Mouse (Mus musculus): Measurements from ENCODE around the gene Fez1.

Gene Fez1

GRCm38 (mm10) chr9:36821644-36822000, at the start of gene Fez1:
Gene Fez1 (plus strand): TSS chr9:36821864.
- Histone ChIP-seq H3K36me3 (ENCODE audit: control insufficient read depth, insufficient read depth, low read length, poor library complexity, severe bottlenecking) (no peaks in the 10 kb centered on the region), H3K27me3 (ENCODE audit: control insufficient read depth, insufficient read depth, low read length, poor library complexity, severe bottlenecking) (no peaks in the 10 kb centered on the region)
- no peak for DNase-seq (ENCODE audit: low read depth, low spot score)

GRCm38 (mm10) chr9:36783921-36784320, 37.7 kb upstream of the Fez1 start:
- no peak for DNase-seq (ENCODE audit: low read depth, low spot score)
- Histone ChIP-seq H3K36me3 (ENCODE audit: control insufficient read depth, insufficient read depth, low read length, poor library complexity, severe bottlenecking) (peaks cover 11% of the 10 kb centered on the region; the same call in 1 of the 2 replicates), H3K27me3 (ENCODE audit: control insufficient read depth, insufficient read depth, low read length, poor library complexity, severe bottlenecking) (no peaks in the 10 kb centered on the region)

GRCm38 (mm10) chr9:36792191-36792590, 29.5 kb upstream of the Fez1 start:
- no peak for DNase-seq (ENCODE audit: low read depth, low spot score)
- H3K36me3 ChIP-seq (ENCODE audit: control insufficient read depth, insufficient read depth, low read length, poor library complexity, severe bottlenecking) = peaks cover 5% of the 10 kb centered on the region; the same call in 1 of the 2 replicates
- no peaks in the 10 kb centered on the region for H3K27me3 ChIP-seq (ENCODE audit: control insufficient read depth, insufficient read depth, low read length, poor library complexity, severe bottlenecking)

- H3K36me3 ChIP-seq (ENCODE audit: control insufficient read depth, insufficient read depth, low read length, poor library complexity, severe bottlenecking) = no peaks in the 10 kb centered on the region; the same call in 1 of the 2 replicates
- no peak for DNase-seq (ENCODE audit: low read depth, low spot score)
- H3K27me3 ChIP-seq (ENCODE audit: control insufficient read depth, insufficient read depth, low read length, poor library complexity, severe bottlenecking) = no peaks in the 10 kb centered on the region; the same call in 1 of the 2 replicates
Observed at GRCm38 (mm10) chr9:36794487-36794886, 27.2 kb upstream of the Fez1 start.

- Histone ChIP-seq H3K27me3 (ENCODE audit: control insufficient read depth, insufficient read depth, low read length, poor library complexity, severe bottlenecking) (no peaks in the 10 kb centered on the region; the same call in 1 of the 2 replicates), H3K36me3 (ENCODE audit: control insufficient read depth, insufficient read depth, low read length, poor library complexity, severe bottlenecking) (no peaks in the 10 kb centered on the region; the same call in 1 of the 2 replicates)
- DNase-seq (ENCODE audit: low read depth, low spot score) = no peak
Observed at GRCm38 (mm10) chr9:36795556-36795955, 26.1 kb upstream of the Fez1 start.

GRCm38 (mm10) chr9:36796224-36796623, 25.4 kb upstream of the Fez1 start:
- Histone ChIP-seq H3K27me3 (ENCODE audit: control insufficient read depth, insufficient read depth, low read length, poor library complexity, severe bottlenecking) (no peaks in the 10 kb centered on the region; the same call in 1 of the 2 replicates), H3K36me3 (ENCODE audit: control insufficient read depth, insufficient read depth, low read length, poor library complexity, severe bottlenecking) (no peaks in the 10 kb centered on the region; the same call in 1 of the 2 replicates)
- no peak for DNase-seq (ENCODE audit: low read depth, low spot score)

GRCm38 (mm10) chr9:36796781-36797555, 24.7 kb upstream of the Fez1 start, which contains the start of gene Ei24:
Gene Ei24 (minus strand): TSS chr9:36797393.
- Histone ChIP-seq H3K27me3 (ENCODE audit: control insufficient read depth, insufficient read depth, low read length, poor library complexity, severe bottlenecking) (no peaks in the 10 kb centered on the region; the same call in 1 of the 2 replicates), H3K36me3 (ENCODE audit: control insufficient read depth, insufficient read depth, low read length, poor library complexity, severe bottlenecking) (no peaks in the 10 kb centered on the region)
- peak; percentile 73 for DNase-seq (ENCODE audit: low read depth, low spot score)

GRCm38 (mm10) chr9:36801961-36802360, 19.7 kb upstream of the Fez1 start:
- no peaks in the 10 kb centered on the region for H3K36me3 ChIP-seq (ENCODE audit: control insufficient read depth, insufficient read depth, low read length, poor library complexity, severe bottlenecking)
- no peaks in the 10 kb centered on the region; the same call in 1 of the 2 replicates for H3K27me3 ChIP-seq (ENCODE audit: control insufficient read depth, insufficient read depth, low read length, poor library complexity, severe bottlenecking)
- no peak for DNase-seq (ENCODE audit: low read depth, low spot score)

GRCm38 (mm10) chr9:36802951-36803350, 18.7 kb upstream of the Fez1 start:
- Histone ChIP-seq H3K36me3 (ENCODE audit: control insufficient read depth, insufficient read depth, low read length, poor library complexity, severe bottlenecking) (no peaks in the 10 kb centered on the region), H3K27me3 (ENCODE audit: control insufficient read depth, insufficient read depth, low read length, poor library complexity, severe bottlenecking) (no peaks in the 10 kb centered on the region)
- no peak for DNase-seq (ENCODE audit: low read depth, low spot score)

GRCm38 (mm10) chr9:36803386-36803785, 18.3 kb upstream of the Fez1 start:
- no peaks in the 10 kb centered on the region for H3K36me3 ChIP-seq (ENCODE audit: control insufficient read depth, insufficient read depth, low read length, poor library complexity, severe bottlenecking)
- no peak for DNase-seq (ENCODE audit: low read depth, low spot score)
- no peaks in the 10 kb centered on the region for H3K27me3 ChIP-seq (ENCODE audit: control insufficient read depth, insufficient read depth, low read length, poor library complexity, severe bottlenecking)

- Histone ChIP-seq H3K36me3 (ENCODE audit: control insufficient read depth, insufficient read depth, low read length, poor library complexity, severe bottlenecking) (no peaks in the 10 kb centered on the region), H3K27me3 (ENCODE audit: control insufficient read depth, insufficient read depth, low read length, poor library complexity, severe bottlenecking) (no peaks in the 10 kb centered on the region)
- no peak for DNase-seq (ENCODE audit: low read depth, low spot score)
Observed at GRCm38 (mm10) chr9:36803926-36804325, 17.7 kb upstream of the Fez1 start.

GRCm38 (mm10) chr9:36805256-36805975, 16.2 kb upstream of the Fez1 start:
- H3K36me3 ChIP-seq (ENCODE audit: control insufficient read depth, insufficient read depth, low read length, poor library complexity, severe bottlenecking) = no peaks in the 10 kb centered on the region

GRCm38 (mm10) chr9:36808126-36808785, 13.4 kb upstream of the Fez1 start:
- no peak for DNase-seq (ENCODE audit: low read depth, low spot score)
- H3K36me3 ChIP-seq (ENCODE audit: control insufficient read depth, insufficient read depth, low read length, poor library complexity, severe bottlenecking) = no peaks in the 10 kb centered on the region
- no peaks in the 10 kb centered on the region; the same call in 1 of the 2 replicates for H3K27me3 ChIP-seq (ENCODE audit: control insufficient read depth, insufficient read depth, low read length, poor library complexity, severe bottlenecking)

More at GRCm38 (mm10) chr9:36805256-36805975, 16.2 kb upstream of the Fez1 start:
- DNase-seq (ENCODE audit: low read depth, low spot score) = no peak
- H3K27me3 ChIP-seq (ENCODE audit: control insufficient read depth, insufficient read depth, low read length, poor library complexity, severe bottlenecking) = no peaks in the 10 kb centered on the region

- no peak for DNase-seq (ENCODE audit: low read depth, low spot score)
- Histone ChIP-seq H3K27me3 (ENCODE audit: control insufficient read depth, insufficient read depth, low read length, poor library complexity, severe bottlenecking) (no peaks in the 10 kb centered on the region; the same call in 1 of the 2 replicates), H3K36me3 (ENCODE audit: control insufficient read depth, insufficient read depth, low read length, poor library complexity, severe bottlenecking) (no peaks in the 10 kb centered on the region)
Observed at GRCm38 (mm10) chr9:36814486-36814885, 7.2 kb upstream of the Fez1 start.
